Mouse (Mus musculus) urinary bladder, postnatal 36 days (tissue): ENCODE measurements around the gene Ino80d.

Experiments
- DNase-seq, 2 experiments: peaks; one replicate each; pipeline ENCODE4 v3.0.0; 2022; ENCODE audit warnings: low spot score in 2 of 2, mixed read lengths in 1 of 2

The Ino80d gene

GRCm38 (mm10) chr1:62914495-62914894 lies 200.0 kb downstream of the Ino80d start:
- DNase-seq = no peak

- DNase-seq = no peak
These were observed 203.0 kb downstream of the Ino80d start for GRCm38 (mm10) chr1:62911426-62911825.

GRCm38 (mm10) chr1:62909126-62909525 lies 205.3 kb downstream of the Ino80d start:
- no peak for DNase-seq

GRCm38 (mm10) chr1:62908508-62908907 lies 206.0 kb downstream of the Ino80d start:
- DNase-seq = no peak
